Mouse (Mus musculus) hindbrain, embryonic 11.5 days (tissue): ENCODE measurements at regions not wholly inside any gene's neighbourhood (a gene's known extent, or its start where the extent isn't known, plus 50 kb on each side); places are given as distances from the start of the nearest gene placed in this dataset.

ENCODE experiments used
- ATAC-seq: fragments of 200-750 bp; cut with Nextera tagmentation; 2 replicates; pipeline ENCODE4 v1.8.0; 2017; ENCODE audit warnings: mild to moderate bottlenecking, moderate TSS enrichment, moderate library complexity; ENCODE audit not compliant: low FRiP score
- DNase-seq: peaks from one replicate; pipeline ENCODE4 v3.0.0-alpha.2; 2015; ENCODE audit warnings: low spot score
- H3K27ac ChIP-seq: fragments of 300-500 bp; sonication (generic); 2 replicates; pipeline ENCODE4 v1.5.1; 2014; ENCODE audit warnings: mild to moderate bottlenecking, low read depth, low read length
- H3K27me3 ChIP-seq: fragments of 300-500 bp; sonication (generic); 2 replicates; pipeline ENCODE4 v1.6.1; 2014; ENCODE audit warnings: mild to moderate bottlenecking, low read length, moderate library complexity, mixed read lengths; ENCODE audit not compliant: control insufficient read depth, insufficient read depth
- H3K36me3 ChIP-seq: fragments of 300-500 bp; sonication (generic); 2 replicates; pipeline ENCODE4 v1.6.1; 2014; ENCODE audit warnings: mild to moderate bottlenecking, low read length, moderate library complexity, mixed read lengths; ENCODE audit not compliant: control insufficient read depth, insufficient read depth
- H3K4me1 ChIP-seq: fragments of 300-500 bp; sonication (generic); replicated peaks from 2 replicates; pipeline ENCODE4 v1.6.1; 2014; ENCODE audit warnings: low read length, mixed read lengths; ENCODE audit not compliant: control insufficient read depth, insufficient read depth
- H3K4me2 ChIP-seq: fragments of 300-500 bp; sonication (generic); replicated peaks from 2 replicates; pipeline ENCODE4 v1.6.1; 2014; ENCODE audit warnings: mild to moderate bottlenecking, low read depth, low read length
- H3K4me3 ChIP-seq: fragments of 300-500 bp; sonication (generic); 2 replicates; pipeline ENCODE4 v1.5.1; 2014; ENCODE audit warnings: low read depth, low read length
- H3K9ac ChIP-seq: fragments of 300-500 bp; sonication (generic); 2 replicates; pipeline ENCODE4 v1.6.1; 2014; ENCODE audit warnings: low read depth, low read length
- H3K9me3 ChIP-seq: fragments of 300-500 bp; sonication (generic); 2 replicates; pipeline ENCODE4 v1.6.1; 2016; ENCODE audit warnings: low read length; ENCODE audit not compliant: control insufficient read depth
- WGBS: fragments of 180-500 bp; shearing (Covaris S2); extraction: QIAGEN DNeasy Blood & Tissue Kit; methylation state at CpG from one replicate; pipeline ENCODE4 v1.1.7; 2014; 5-methylcytosine and 5-hydroxymethylcytosine counted together

DNA sequence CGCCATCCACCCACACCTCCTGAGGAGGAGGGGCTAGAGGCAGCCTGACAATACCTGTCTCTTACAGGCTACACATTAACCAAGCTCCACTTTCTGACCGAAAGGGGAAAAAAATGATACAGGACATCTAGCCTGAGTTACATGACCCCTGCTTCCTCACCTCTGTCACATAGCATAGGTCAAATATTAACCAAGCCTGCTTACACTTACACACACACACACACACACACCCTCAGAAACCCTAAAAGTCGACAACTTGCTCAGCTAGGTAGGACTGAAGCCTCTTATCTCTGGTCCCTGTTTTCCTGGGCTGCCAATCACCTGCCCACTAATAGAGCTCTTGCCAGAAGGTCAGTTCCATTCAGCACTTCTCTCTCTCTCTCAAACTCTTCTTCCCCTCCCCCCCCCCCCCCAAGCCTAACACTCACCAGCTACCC, 291.2 kb downstream of the Sox4 start:
- WGBS: 88% methylated on average over 3 of the region's 3 CpGs

GRCm38 (mm10) chr13:28660151-28660550, 293.4 kb downstream of the Sox4 start:
- Histone ChIP-seq H3K9me3 (no peaks in the 10 kb centered on the region), H3K9ac (no peak overlapping the region), H3K36me3 (no peaks in the 10 kb centered on the region), H3K27ac (no peak overlapping the region), H3K4me2 (no peak overlapping the region), H3K27me3 (no peaks in the 10 kb centered on the region), H3K4me1 (peaks cover 7% of the 10 kb centered on the region; the same call in 1 of the 2 replicates), H3K4me3 (no peak overlapping the region)
- WGBS: 95% methylated on average over 2 of the region's 2 CpGs
- ATAC-seq: no peak
- no peak for DNase-seq

More for the DNA sequence above, 291.2 kb downstream of the Sox4 start:
- no peak overlapping the region for H3K4me3 ChIP-seq
- no peak overlapping the region for H3K27ac ChIP-seq
- H3K36me3 ChIP-seq: no peaks in the 10 kb centered on the region
- H3K4me1 ChIP-seq: peaks cover 7% of the 10 kb centered on the region; the same call in 1 of the 2 replicates
- DNase-seq: no peak
- H3K9ac ChIP-seq: no peak overlapping the region
- H3K9me3 ChIP-seq: no peaks in the 10 kb centered on the region
- no peak overlapping the region for H3K4me2 ChIP-seq
- ATAC-seq: no peak
- no peaks in the 10 kb centered on the region for H3K27me3 ChIP-seq

DNA sequence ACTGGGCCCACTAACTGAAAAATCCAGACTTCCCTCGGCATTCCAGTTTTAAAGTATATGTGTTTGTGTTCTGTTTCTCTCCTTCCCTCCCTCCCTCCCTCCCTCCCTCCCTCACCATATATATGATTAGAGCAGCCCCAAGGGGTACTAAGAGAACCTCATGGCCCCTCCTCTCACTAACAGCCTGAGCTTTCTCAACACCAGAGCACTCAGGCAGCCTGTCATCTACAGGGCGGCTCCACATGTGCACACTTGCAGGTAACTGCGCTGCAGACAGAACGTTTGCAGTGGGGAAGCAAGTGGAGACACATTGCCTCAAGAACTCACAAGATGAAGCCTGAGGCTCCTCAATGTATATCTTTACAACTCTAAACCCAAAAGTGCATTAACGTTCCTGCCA, 294.9 kb downstream of the Sox4 start:
- Histone ChIP-seq H3K4me2 (no peak overlapping the region), H3K27ac (no peak overlapping the region), H3K9ac (no peak overlapping the region), H3K4me1 (0 out of 2 replicates have a peak, but pooled peaks cover 2% of the 10 kb centered on the region), H3K27me3 (no peaks in the 10 kb centered on the region), H3K4me3 (no peak overlapping the region), H3K9me3 (no peaks in the 10 kb centered on the region), H3K36me3 (no peaks in the 10 kb centered on the region)
- ATAC-seq (no peak), DNase-seq (no peak)
- 80% methylated on average over 5 of the region's 5 CpGs for WGBS

DNA sequence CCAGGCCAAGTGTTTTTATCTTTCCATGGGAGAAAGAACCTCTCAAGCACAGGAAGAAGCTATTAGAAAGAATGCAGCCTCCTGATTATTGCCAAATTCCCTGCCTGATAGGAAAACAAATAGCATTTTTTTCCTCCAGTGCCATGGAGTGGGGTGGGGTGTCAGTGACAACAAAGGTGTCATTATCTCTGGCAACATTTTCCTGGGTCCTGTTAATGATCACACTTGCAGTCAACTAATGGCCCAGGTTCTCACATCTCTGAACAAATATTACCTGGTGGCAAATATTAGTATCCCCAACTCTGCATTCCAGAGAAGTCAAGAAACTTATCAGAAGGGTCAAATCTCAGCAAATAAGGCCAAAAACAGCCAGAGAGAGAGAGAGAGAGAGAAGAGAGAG, 298.6 kb downstream of the Sox4 start:
- DNase-seq (no peak), ATAC-seq (no peak)
- no peaks in the 10 kb centered on the region for H3K36me3 ChIP-seq
- no peak overlapping the region for H3K9ac ChIP-seq
- H3K4me2 ChIP-seq: no peak overlapping the region
- no peaks in the 10 kb centered on the region for H3K9me3 ChIP-seq
- no peak overlapping the region for H3K27ac ChIP-seq
- H3K4me1 ChIP-seq: no peaks in the 10 kb centered on the region
- H3K27me3 ChIP-seq: no peaks in the 10 kb centered on the region
- no peak overlapping the region for H3K4me3 ChIP-seq

GRCm38 (mm10) chr13:28653362-28653761, 300.2 kb downstream of the Sox4 start:
- ATAC-seq (no peak), DNase-seq (no peak)
- H3K9me3 ChIP-seq: no peaks in the 10 kb centered on the region
- no peak overlapping the region for H3K4me3 ChIP-seq
- no peaks in the 10 kb centered on the region for H3K27me3 ChIP-seq
- no peak overlapping the region for H3K27ac ChIP-seq
- no peaks in the 10 kb centered on the region for H3K4me1 ChIP-seq
- H3K36me3 ChIP-seq: no peaks in the 10 kb centered on the region
- H3K9ac ChIP-seq: no peak overlapping the region
- 94% methylated on average over 4 of the region's 4 CpGs for WGBS
- no peak overlapping the region for H3K4me2 ChIP-seq

GRCm38 (mm10) chr13:28651810-28652209, 301.7 kb downstream of the Sox4 start:
- Histone ChIP-seq H3K27ac (no peak overlapping the region), H3K9ac (no peak overlapping the region), H3K27me3 (no peaks in the 10 kb centered on the region), H3K36me3 (no peaks in the 10 kb centered on the region), H3K4me2 (no peak overlapping the region), H3K9me3 (no peaks in the 10 kb centered on the region), H3K4me1 (no peaks in the 10 kb centered on the region), H3K4me3 (no peak overlapping the region)
- ATAC-seq (no peak), DNase-seq (no peak)
- WGBS: 76% methylated on average over 2 of the region's 2 CpGs

DNA sequence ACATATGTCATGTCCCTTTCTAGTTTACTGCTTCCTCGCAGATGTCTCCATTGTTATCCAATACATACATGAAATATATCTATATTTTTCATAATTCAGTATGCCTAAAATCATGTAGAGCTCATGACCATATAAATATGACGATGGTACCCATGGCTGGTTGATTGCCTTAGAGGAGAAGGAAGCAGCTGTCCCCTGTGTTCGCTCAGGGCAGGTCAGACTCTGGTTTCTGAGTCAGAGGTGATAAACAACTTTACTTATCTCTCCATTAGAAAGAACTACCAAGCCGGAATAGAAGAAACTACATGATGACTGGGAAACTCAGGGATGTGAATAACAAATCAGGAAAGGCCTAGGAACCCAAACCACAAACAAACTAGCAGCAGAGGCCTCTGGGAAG, 307.6 kb downstream of the Sox4 start:
- DNase-seq (no peak), ATAC-seq (no peak)
- H3K4me3 ChIP-seq: no peak overlapping the region
- H3K4me1 ChIP-seq: no peaks in the 10 kb centered on the region
- no peak overlapping the region for H3K27ac ChIP-seq
- H3K36me3 ChIP-seq: no peaks in the 10 kb centered on the region
- H3K9me3 ChIP-seq: no peaks in the 10 kb centered on the region
- WGBS: 86% methylated on average over 4 of the region's 4 CpGs
- no peaks in the 10 kb centered on the region for H3K27me3 ChIP-seq
- H3K4me2 ChIP-seq: no peak overlapping the region
- H3K9ac ChIP-seq: no peak overlapping the region

GRCm38 (mm10) chr13:28644846-28645574, 308.5 kb downstream of the Sox4 start:
- WGBS: 80% methylated on average over 3 of the region's 3 CpGs
- ATAC-seq: no peak
- DNase-seq: no peak

GRCm38 (mm10) chr13:28640826-28641225, 312.7 kb downstream of the Sox4 start:
- H3K9me3 ChIP-seq: no peaks in the 10 kb centered on the region
- H3K27me3 ChIP-seq: no peaks in the 10 kb centered on the region
- no peak overlapping the region for H3K4me2 ChIP-seq
- H3K27ac ChIP-seq: no peak overlapping the region
- no peak overlapping the region for H3K4me3 ChIP-seq
- no peak for ATAC-seq
- no peak overlapping the region for H3K9ac ChIP-seq
- H3K4me1 ChIP-seq: no peaks in the 10 kb centered on the region
- no peaks in the 10 kb centered on the region for H3K36me3 ChIP-seq
- WGBS: 77% methylated on average over 1 of the region's 1 CpGs
- DNase-seq: no peak

More at GRCm38 (mm10) chr13:28644846-28645574, 308.5 kb downstream of the Sox4 start:
- Histone ChIP-seq H3K4me1 (no peaks in the 10 kb centered on the region), H3K27me3 (no peaks in the 10 kb centered on the region), H3K27ac (no peak overlapping the region), H3K4me3 (no peak overlapping the region), H3K9me3 (no peaks in the 10 kb centered on the region), H3K4me2 (no peak overlapping the region), H3K9ac (no peak overlapping the region), H3K36me3 (no peaks in the 10 kb centered on the region)
